Mouse (Mus musculus): ENCODE data around the gene Pdhx.

GRCm38 (mm10) chr2:103067552-103068207 lies 5.6 kb downstream of the Pdhx start:
- no peak for TF ChIP-seq POLR2A (IDR thresholded peaks at IDR 0.05; ENCODE audit: borderline replicate concordance, extremely low read depth, insufficient read depth, insufficient read length, poor library complexity, severe bottlenecking)
- no peak for TF ChIP-seq CTCF (IDR thresholded peaks at IDR 0.05; ENCODE audit: borderline replicate concordance, extremely low read depth, insufficient read depth, insufficient read length)
